Mouse (Mus musculus) brown adipose tissue, adult 24 weeks (tissue): Measurements from ENCODE around the gene Rxra. TPM values are rescaled to one million over a fixed set of nuclear protein-coding genes. Genes with fewer than 3 reads are reported as not detected.

Experiments
- H3K27ac ChIP-seq: fragments of 200-500 bp; replicated peaks from 2 replicates; pipeline ENCODE4 v1.5.1; 2012; ENCODE audit warnings: low read depth, mild to moderate bottlenecking, low read length
- H3K4me1 ChIP-seq: fragments of 200-500 bp; 2 replicates; pipeline ENCODE4 v1.6.1; 2012; ENCODE audit warnings: low read length, mixed read lengths; ENCODE audit not compliant: control insufficient read depth, insufficient read depth, insufficient read length
- H3K4me3 ChIP-seq: fragments of 200-500 bp; 2 replicates; pipeline ENCODE4 v1.5.1; 2012; ENCODE audit warnings: low read depth, mild to moderate bottlenecking, low read length, moderate library complexity; ENCODE audit not compliant: insufficient read depth
- polyA plus RNA-seq: library from polyadenylated mRNA; stranded (reverse); fragments of >200 nt; gene quantifications from 2 replicates; pipeline ENCODE4 v1.2.4, GENCODE M21; 2012; ENCODE audit not compliant: missing spikeins, insufficient read depth, insufficient read length

The Rxra gene
- 23.1 and 24.1 TPM in 2 replicates for polyA plus RNA-seq

DNA sequence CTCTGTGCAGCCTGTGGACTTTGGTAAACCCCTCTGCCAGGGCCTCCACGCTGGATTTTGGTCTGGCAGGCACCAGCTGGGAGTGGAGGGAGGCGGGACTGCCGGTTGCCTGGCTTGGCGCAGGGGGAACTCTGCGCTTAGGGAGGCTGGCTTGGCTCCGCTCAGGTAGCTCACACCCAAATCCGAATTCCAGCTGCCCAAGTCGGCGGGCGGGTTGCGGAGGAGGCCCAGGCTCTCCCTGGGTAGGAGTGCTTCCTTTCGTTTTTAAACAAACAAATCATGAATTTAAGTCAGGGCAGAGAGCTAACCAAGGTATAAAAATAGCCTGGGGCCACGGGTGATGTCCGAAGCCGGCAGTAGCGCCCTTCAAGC, at the start of gene Rxra:
Gene Rxra, plus strand, starts transcription at position 335 of the 372 bp plus-strand sequence.
- Histone ChIP-seq H3K4me3 (peak within 1 kb of the TSS; percentile 98), H3K4me1 (peaks cover 25% of the 10 kb centered on the region), H3K27ac (peak within 1 kb of the TSS; percentile 77)

GRCm38 (mm10) chr2:27626604-27627003, 49.6 kb upstream of the Rxra start:
- no peaks in the 10 kb centered on the region for H3K4me1 ChIP-seq
- H3K4me3 ChIP-seq: no peak overlapping the region
- no peak overlapping the region for H3K27ac ChIP-seq

DNA sequence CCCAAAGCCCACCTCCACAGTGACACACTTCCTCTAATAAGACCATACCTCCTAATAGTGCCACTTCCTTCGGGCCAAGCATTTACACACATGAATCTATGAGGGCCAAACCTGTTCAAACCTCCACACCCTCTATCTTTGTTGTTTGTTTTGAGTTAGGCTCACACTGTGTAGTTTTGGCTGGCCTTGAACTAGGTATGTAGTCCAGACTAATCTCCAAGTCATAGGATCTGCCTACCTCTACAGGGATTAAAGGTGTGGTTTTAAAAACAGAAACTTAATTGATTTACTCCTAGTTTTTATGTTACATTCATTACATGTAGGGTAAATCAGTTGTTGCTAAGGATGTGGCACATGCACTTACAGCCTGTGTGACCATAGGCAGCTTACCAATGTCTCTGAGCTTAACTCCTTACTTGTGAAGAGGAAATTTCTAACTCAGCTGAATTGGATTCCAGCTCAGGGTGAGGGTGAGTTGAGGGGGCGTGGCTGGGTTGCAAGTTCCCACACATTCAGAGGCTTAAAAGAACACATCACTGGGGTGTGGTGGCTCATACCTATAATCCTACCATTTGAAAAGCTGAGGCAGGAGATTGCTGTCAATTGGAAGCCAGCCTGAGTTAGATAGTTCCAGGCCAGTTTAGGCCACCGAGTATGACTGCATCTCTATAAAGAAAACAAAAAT, 45.5 kb upstream of the Rxra start:
- Histone ChIP-seq H3K4me1 (no peaks in the 10 kb centered on the region), H3K4me3 (no peak overlapping the region), H3K27ac (no peak overlapping the region)

- Histone ChIP-seq H3K27ac (no peak overlapping the region), H3K4me3 (no peak overlapping the region), H3K4me1 (no peaks in the 10 kb centered on the region)
Measured at GRCm38 (mm10) chr2:27633471-27633870, 42.8 kb upstream of the Rxra start.

- no peak overlapping the region for H3K27ac ChIP-seq
- H3K4me3 ChIP-seq: no peak overlapping the region
- H3K4me1 ChIP-seq: no peaks in the 10 kb centered on the region
Measured at GRCm38 (mm10) chr2:27634018-27634417, 42.2 kb upstream of the Rxra start.

- Histone ChIP-seq H3K27ac (no peak overlapping the region), H3K4me1 (no peaks in the 10 kb centered on the region), H3K4me3 (no peak overlapping the region)
Measured at GRCm38 (mm10) chr2:27635147-27635738, 41.0 kb upstream of the Rxra start.

DNA sequence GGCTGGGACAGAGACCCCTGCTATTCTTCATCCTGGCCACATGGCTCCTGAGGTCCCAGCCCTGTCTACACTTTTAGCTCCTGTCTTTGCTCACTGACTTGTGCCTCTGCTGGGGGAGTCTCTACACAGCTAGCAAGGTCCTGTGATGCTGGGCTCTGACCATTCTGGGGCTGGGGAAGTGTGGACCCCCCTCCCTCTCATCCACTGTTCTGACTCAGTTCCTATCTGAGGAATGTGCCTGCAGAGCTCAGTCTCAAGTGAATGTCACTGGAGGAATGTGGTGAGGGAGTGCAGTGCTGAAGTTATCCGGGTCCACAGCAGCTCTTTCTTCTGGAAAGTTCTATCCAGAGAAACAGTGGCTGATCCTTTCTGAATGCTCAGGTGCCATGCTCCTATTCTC, 39.4 kb upstream of the Rxra start:
- Histone ChIP-seq H3K4me3 (no peak overlapping the region), H3K4me1 (no peaks in the 10 kb centered on the region), H3K27ac (no peak overlapping the region)

DNA sequence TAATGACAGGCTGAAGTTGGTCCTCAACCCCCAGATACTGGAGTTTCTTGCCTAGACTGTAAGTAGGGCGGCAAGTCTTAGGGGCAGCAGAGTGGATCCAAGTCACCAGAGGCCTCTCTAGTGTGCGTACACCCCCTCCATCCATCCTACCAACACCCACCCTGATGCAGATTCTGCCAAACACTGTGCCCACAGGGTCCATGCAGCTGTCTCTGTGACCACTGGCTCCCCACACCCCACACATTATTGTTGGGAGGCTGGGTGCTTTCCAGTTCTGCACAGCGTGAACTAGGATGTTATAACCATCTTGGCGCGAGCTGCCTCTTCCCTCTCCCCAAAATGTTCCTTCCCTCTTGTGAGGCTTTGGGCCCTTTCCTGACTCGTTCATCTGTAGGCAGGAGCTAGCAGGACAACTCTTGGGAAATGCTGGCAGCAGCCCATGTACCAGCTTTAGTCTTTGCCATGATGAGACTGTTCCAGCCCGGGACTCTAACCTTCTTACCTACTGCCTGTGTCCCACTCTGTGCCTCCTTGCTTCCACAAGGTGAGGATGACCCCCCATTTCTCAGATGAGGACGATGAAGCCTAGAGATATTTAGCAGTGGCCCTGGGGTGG, 38.9 kb upstream of the Rxra start:
- Histone ChIP-seq H3K4me1 (no peaks in the 10 kb centered on the region), H3K4me3 (no peak overlapping the region), H3K27ac (no peak overlapping the region)

DNA sequence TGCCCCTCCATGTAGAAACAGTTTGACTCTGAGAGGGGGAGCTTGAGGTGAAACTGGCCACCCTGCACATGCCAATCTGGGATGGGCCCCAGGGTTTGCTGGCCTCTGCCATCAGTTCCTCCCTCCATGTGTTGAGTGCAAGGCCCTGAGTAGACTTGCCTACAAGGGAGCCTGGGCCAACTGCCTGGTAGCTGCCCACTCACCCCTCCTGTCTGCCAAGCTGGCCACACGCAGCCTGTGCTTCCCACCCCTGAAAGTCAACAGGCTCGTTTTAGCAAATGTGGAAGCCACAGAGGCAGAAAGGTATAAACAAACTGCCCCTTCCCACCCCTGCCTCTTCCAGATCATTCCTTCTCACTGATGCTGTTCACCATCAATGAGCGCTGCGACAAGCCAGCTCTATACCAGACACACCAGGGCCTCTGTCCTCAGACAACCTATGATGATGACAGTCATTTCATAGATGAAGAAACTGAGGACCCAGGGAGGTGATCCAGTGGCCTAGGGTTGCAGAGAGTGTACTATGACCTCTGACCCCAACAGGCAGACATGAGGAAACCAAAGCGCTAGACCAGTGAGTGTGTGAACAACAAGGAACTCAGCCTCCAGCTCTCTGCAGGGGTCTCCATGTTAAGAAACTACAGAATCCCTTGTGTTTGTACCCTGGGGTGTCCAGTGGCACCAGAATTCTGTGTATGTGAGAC, 36.5 kb upstream of the Rxra start:
- H3K4me1 ChIP-seq: peaks cover 5% of the 10 kb centered on the region; the same call in 1 of the 2 replicates
- H3K27ac ChIP-seq: no peak overlapping the region
- no peak overlapping the region for H3K4me3 ChIP-seq

GRCm38 (mm10) chr2:27640900-27641479, 35.2 kb upstream of the Rxra start:
- H3K4me1 ChIP-seq: peaks cover 11% of the 10 kb centered on the region
- no peak overlapping the region for H3K4me3 ChIP-seq
- H3K27ac ChIP-seq: no peak overlapping the region

DNA sequence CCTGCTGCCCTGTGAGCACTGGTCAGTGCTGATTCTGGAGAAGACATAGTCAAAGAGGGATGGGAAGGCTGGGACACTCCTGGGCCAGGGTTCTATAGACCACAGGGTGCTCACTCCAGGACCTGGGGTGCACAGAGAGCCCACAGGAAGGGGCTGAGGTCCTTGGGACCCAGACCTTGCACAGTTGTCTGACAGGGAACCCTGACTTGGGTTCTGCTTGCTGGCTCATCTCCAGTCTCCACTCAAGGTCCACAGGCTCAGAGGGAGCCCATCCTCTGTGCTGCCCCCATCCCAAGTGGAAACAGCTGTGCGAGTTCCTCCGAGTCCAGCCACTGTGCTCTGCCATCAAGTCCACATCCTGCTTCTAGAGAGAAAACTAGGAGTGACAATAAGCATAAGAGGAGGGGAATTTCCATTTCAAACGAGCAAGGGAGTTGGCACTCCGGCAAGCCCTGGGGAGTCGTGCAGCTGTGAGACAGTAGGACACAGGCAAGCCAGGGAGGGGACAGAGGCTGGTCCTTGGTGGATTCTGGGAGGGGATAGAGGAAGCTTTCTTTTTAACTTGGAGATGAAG, 31.6 kb upstream of the Rxra start:
- Histone ChIP-seq H3K4me3 (no peak overlapping the region), H3K27ac (no peak overlapping the region)

GRCm38 (mm10) chr2:27645471-27645870, 30.8 kb upstream of the Rxra start:
- H3K27ac ChIP-seq: no peak overlapping the region
- H3K4me1 ChIP-seq: peaks cover 11% of the 10 kb centered on the region
- no peak overlapping the region for H3K4me3 ChIP-seq

More for the DNA sequence above, 31.6 kb upstream of the Rxra start:
- H3K4me1 ChIP-seq: peaks cover 11% of the 10 kb centered on the region

DNA sequence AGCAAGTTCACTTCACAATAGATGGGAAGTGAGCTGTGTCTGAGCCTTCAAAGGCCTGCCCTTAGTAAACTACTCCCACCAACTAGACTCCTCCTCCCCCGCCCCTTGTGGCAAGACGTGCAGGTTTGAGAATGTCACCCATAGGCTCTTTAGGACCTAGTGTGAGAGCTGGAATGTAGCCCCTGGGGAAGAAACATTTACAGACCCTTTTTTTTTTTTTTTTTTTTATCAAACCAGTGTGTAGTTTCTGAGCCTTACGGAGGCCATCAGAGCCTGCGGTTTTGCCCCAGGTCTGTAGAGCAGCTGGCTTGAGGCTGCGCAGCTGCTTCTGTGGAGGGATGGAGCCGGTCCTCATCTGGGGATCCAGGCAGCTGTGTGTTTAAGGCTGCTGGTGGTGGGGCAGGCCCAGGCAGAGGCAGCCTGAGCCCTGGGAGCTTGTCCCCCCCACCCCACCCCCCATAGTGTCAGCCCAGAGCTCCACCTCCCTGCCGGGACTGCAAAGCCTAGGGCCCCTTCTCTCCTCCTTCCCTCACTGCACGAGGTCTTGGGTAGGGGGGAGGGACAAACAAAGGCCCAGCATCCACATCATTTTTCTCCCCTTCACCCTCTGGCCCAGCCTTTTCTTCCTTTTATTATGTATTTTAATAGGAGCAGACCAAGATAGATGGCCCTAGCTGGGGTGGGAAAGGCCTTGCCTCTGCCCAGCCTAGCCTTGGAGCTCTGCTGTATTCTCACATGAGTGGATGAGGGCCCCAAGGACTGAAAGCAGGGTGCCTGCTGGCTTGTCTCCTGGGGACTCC, 26.2 kb upstream of the Rxra start:
- Histone ChIP-seq H3K27ac (no peak overlapping the region), H3K4me1 (peaks cover 3% of the 10 kb centered on the region), H3K4me3 (no peak overlapping the region)

DNA sequence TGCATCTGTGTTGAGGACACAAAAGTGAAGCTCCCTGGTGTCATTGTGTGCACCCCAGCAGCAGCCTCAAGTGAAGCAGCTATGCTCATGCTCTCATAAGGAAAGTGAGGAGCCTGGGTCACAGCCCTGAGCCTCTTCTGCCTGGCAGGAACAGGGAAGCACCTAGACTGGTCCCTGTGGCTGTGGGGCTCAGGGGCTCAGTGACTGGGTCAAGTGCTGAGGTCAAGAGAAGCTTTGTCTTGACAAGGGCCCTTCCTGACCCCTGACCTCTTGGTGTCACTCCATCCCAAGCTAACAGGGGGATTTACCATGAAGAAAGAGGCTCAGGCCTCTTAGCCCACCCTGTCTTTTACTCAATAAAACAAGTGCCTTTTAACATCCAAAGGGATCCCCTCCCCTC, 25.2 kb upstream of the Rxra start:
- no peak overlapping the region for H3K27ac ChIP-seq
- H3K4me1 ChIP-seq: no peaks in the 10 kb centered on the region
- no peak overlapping the region for H3K4me3 ChIP-seq
